ENCODE assay signal across 28 mouse cellular contexts in the genomic region with DNA sequence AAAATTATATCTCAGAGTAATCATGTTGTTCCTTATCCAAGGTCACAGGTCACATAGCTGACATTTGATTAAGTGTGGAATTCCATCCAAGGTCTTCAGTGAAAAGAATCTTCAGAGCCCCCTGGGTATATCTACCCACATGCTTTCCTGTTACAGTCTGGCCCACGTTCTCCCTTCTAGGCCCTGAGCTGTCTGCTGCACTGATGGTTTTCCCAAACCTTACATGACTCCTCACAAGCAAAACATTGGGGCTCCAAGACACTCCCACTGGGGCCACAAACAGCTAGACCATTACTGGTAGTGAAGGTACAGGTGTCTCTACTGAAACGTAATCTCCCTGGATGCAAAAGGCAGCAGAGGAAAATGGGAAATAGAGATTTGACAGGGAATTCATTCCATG. TPM values are rescaled to one million over a fixed set of nuclear protein-coding genes. Genes with fewer than 3 reads are reported as not detected.
"Had no signal": no experiment of that assay in that cellular context is flagged by ENCODE, and none has a peak within 500 bp of the region (broad histone marks: within the 10 kb centered on the region; RNA-seq: fewer than 3 reads in every experiment).

No protein-coding gene starts in this region.

- H3K27ac ChIP-seq: lung, embryonic 15.5 days; macrophage; midbrain, embryonic 10.5 days; midbrain, embryonic 12.5 days; neural tube, embryonic 13.5 days; neural tube, embryonic 15.5 days had no signal

- H3K36me3 ChIP-seq: lung, embryonic 15.5 days; midbrain, embryonic 10.5 days; midbrain, embryonic 12.5 days; neural tube, embryonic 13.5 days; neural tube, embryonic 15.5 days had no signal

- H3K4me2 ChIP-seq: lung, embryonic 15.5 days; midbrain, embryonic 12.5 days; neural tube, embryonic 13.5 days; neural tube, embryonic 15.5 days had no signal

- H3K9me3 ChIP-seq: lung, embryonic 15.5 days; megakaryocyte, embryonic 14.5 days; midbrain, embryonic 10.5 days; midbrain, embryonic 12.5 days; neural tube, embryonic 13.5 days; neural tube, embryonic 15.5 days had no signal

- H3K4me3 ChIP-seq: lung, embryonic 15.5 days; megakaryocyte, embryonic 14.5 days; midbrain, embryonic 10.5 days; midbrain, embryonic 12.5 days; myocyte; neural tube, embryonic 13.5 days; neural tube, embryonic 15.5 days had no signal

- H3K9ac ChIP-seq: lung, embryonic 15.5 days; midbrain, embryonic 12.5 days; neural tube, embryonic 13.5 days; neural tube, embryonic 15.5 days had no signal

- DNase-seq: lung, adult 2 months; lung, postnatal 14 days; lung, postnatal 36 days; midbrain, embryonic 14.5 days; retina, postnatal 1 day; right cerebral cortex, adult 18-20 months; right cerebral cortex, postnatal 25 days; right cerebral cortex, postnatal 4 days; spleen, adult 18-20 months; thymus, adult 18-20 months; thymus, postnatal 14 days; thymus, postnatal 36 days had no signal

- H3K4me1 ChIP-seq: midbrain, embryonic 10.5 days; midbrain, embryonic 12.5 days; neural tube, embryonic 13.5 days; neural tube, embryonic 15.5 days had no signal

- H3K27me3 ChIP-seq: lung, embryonic 15.5 days; megakaryocyte, embryonic 14.5 days; midbrain, embryonic 12.5 days; neural tube, embryonic 13.5 days; neural tube, embryonic 15.5 days had no signal

- ATAC-seq: lung, postnatal 0 days; midbrain, embryonic 16.5 days had no signal

RNA-seq across cellular contexts. Expression of a gene that starts 57.9 kb away (rescaled TPM):
- total RNA-seq: megakaryocyte progenitor cell, adult 5-6 weeks had no signal
- polyA plus RNA-seq: lung, adult 2 months; lung, embryonic 15.5 days; lung, postnatal 0 days; macrophage; midbrain, embryonic 10.5 days; midbrain, embryonic 12.5 days; midbrain, embryonic 14.5 days; midbrain, embryonic 16.5 days; myocyte; neural tube, embryonic 11.5 days; neural tube, embryonic 13.5 days; neural tube, embryonic 15.5 days; small intestine, adult 2 months; stomach, embryonic 14.5 days; stomach, embryonic 16.5 days; thymus, postnatal 0 days had no signal
